Mouse (Mus musculus) lung, postnatal 0 days (tissue): ENCODE results near the gene Ror1.

Experiments
- CTCF ChIP-seq: IDR thresholded peaks from 2 replicates; pipeline ENCODE4 v1.5.1; 2016; ENCODE audit warnings: antibody characterized with exemption, mild to moderate bottlenecking
- EP300 ChIP-seq: IDR thresholded peaks from 2 replicates; pipeline ENCODE4 v1.6.1; 2016; ENCODE audit warnings: antibody characterized with exemption, mild to moderate bottlenecking, control low read depth

GRCm38 (mm10) chr4:100298566-100298965 lies 203.0 kb downstream of the Ror1 start:
- no peak for TF ChIP-seq CTCF
- no peak for TF ChIP-seq EP300
